Mouse (Mus musculus) ES-E14 (cell line): ENCODE measurements at regions not wholly inside any gene's neighbourhood (a gene's known extent, or its start where the extent isn't known, plus 50 kb on each side); places are given as distances from the start of the nearest gene placed in this dataset.

Experiments used
- CHD2 ChIP-seq: IDR thresholded peaks from 2 replicates; pipeline ENCODE4 v1.6.1; 2014; ENCODE audit warnings: mild to moderate bottlenecking, low read depth, low read length, inconsistent platforms
- MAFK ChIP-seq: IDR thresholded peaks from 2 replicates; pipeline ENCODE4 v1.6.1; 2014; ENCODE audit warnings: mild to moderate bottlenecking, low read depth, low read length, inconsistent platforms; ENCODE audit not compliant: insufficient read depth
- ZC3H11A ChIP-seq: IDR thresholded peaks from 2 replicates; pipeline ENCODE4 v1.6.1; 2012; ENCODE audit warnings: low read depth, mild to moderate bottlenecking, inconsistent platforms, low read length, borderline replicate concordance

DNA sequence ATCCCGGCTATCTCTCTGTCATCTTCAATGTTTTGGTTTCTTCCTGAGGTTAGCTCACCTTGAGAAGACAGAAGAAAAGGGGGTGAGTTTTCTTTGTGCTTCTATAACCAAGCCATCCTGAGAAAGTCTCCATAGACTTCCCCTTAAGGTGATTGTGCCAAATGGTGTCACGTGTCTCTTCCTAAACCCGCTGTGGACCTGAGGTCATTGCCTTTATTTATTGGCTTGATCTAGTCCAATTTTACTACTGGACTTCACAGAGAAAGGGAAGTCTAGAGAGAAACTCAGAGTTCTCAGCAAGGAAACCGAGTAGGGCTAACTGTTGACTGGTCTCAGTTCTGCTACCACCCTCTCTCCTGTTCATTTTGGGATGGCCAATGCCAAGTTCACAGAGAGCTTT is 100.3 kb downstream of the Evx1 start:
- TF ChIP-seq CHD2 (no peak), ZC3H11A (no peak), MAFK (no peak)
